Mouse (Mus musculus) WW6 (cell line): ENCODE data around the gene Ovol2.

Source experiments
- DNase-seq: peaks from one replicate; pipeline ENCODE4 v3.0.0-alpha.2; 2013; ENCODE audit warnings: low read depth, low spot score

Gene Ovol2

DNA sequence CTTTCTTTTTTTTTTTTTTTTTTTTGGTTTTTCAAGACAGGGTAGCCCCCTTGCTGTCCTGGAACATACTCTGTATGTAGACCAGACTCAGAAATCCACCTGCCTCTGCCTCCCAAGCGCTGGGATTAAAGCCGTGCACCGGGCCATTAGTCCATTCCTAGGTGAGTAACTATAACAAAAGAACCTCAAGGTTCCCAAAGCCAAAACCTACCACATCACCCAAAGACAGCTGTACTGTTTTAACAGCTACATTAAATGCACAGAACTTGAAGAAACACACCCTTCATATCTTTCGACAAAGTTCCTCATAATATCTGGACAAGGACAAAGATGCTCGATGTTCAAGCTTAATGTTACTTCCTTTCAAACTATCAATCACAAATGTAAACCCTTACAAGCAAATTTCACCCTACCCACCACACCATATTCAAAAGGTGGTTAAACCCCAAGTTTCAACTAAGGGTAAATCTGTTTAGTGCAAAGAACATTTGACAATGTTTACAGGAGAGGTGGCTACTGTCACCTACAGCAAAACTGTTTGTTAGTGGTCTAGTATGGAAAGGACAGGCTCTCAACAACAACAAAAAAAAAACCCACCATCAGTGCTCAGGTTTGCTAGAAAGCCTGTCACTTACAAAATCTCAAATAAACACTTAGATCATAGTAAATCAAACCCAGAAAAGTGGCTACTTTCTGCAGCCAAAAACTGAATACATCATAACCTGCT is 64.8 kb downstream of the Ovol2 start:
- DNase-seq = no peak

DNA sequence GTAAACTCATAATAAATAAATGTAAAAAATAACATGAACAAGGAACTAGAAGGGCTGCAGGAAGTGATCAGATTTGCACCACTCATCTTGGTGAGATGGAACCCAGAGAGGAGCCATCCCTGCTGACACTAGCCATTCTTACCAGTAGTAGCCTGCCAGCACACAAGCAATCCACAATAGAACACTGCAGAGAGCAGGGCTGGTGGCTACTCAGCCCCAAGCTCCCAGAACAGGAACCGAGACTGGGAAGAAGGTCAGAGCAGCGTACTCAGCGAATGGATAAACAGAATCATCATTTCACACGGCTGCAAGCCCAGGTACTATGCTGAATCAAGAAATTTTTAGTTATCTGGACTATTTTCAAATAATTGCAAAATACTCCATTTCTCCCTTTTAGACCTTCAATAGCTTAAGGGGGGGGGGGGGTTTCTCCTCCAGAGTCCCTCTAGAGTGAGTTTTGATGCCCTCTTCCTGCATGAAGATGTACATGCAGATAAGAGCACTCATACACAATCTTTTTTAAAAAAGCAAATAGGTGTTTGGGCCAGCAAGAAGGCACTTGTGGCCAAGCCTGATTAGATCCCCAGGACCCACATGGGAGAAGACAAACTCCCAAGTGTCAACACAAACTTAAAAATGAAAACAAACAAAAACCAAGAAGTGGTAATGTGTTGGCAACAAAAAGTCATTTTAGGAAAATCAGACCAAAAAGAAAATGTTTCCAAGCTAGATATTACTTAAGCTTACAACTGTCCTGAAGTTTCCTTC is 65.8 kb downstream of the Ovol2 start:
- no peak for DNase-seq

DNA sequence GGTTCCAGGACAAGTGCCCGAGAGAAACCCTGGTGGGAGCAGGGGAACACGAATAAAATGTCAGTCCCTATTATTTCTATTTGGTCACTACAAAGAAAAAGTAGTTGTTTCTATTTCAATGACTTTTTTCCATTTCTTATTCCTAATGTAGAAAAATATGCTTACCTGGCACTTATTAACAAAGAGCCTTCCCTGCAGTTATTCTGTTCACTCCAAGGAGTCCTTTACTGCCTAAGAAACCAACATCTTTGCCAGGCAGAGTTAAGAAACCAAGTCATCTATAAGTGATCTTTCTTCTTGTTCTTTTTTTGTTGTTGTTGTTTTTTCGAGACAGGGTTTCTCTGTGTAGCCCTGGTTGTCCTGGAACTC is 66.8 kb downstream of the Ovol2 start:
- no peak for DNase-seq

DNA sequence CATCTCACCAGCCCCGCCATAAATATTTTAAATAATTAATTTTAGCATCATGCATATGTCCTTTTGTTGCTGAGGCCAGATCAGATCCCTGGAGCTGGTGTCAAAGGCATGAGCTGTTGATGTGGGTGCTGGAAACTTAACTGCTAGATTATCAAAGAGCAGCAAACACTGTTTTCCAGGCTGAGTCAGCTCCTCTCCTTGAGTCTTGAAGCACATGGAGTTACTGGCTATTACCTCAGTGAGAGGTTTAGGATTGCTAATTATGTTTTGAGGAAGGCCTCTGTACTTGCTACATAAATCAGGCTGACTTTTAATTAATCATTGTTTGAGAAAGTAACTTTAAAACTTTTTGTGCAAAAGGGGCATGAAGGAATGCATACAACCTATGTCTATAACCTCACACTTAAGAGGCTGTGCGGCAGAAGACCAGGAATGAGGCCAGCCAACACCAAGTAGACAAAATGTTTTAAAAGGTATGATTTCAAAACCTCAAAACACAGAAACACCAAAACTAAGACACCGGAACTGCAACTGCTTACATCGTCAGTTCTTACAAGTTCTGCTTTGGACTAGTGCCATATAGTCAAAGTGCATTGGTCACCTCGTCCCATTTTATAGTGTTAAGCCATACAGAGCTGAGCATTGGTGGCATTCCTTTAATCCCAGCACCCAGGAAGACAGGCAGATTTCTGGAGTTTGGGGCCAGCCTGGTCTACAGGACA is 67.4 kb downstream of the Ovol2 start:
- no peak for DNase-seq

DNA sequence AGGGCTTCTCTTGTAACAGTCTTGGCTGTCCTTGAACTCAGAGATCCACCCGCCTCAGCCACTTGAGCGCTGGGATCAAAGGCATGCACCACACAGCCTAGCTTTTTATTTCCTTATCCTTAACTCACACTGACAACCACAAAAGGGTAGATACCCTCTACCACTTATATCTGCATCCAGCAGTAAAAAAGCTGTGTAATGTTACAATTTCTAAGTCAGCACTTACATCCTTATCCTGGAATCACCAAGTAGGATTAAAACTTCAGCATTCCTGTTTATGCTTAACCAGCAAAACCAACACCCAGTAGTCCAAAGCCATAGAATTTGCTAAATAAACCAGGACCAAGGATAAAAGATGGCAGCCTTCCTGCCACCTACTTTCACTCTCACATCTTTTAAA is 69.1 kb downstream of the Ovol2 start:
- DNase-seq = no peak
